Mouse (Mus musculus) hindbrain, embryonic 12.5 days (tissue): ENCODE measurements at regions not wholly inside any gene's neighbourhood (a gene's known extent, or its start where the extent isn't known, plus 50 kb on each side); places are given as distances from the start of the nearest gene placed in this dataset.
"Not testable (repeated sequence)": the region's sequence is repeated elsewhere in the genome, so short reads cannot be mapped to it uniquely, and the experiment has no call there.

ENCODE experiments used
- ATAC-seq: fragments of 200-750 bp; cut with Nextera tagmentation; 2 replicates; pipeline ENCODE4 v1.8.0; 2017; ENCODE audit warnings: moderate TSS enrichment; ENCODE audit not compliant: low FRiP score
- H3K27ac ChIP-seq: fragments of 300-500 bp; sonication (generic); 2 replicates; pipeline ENCODE4 v1.5.1; 2016; ENCODE audit warnings: mild to moderate bottlenecking
- H3K27me3 ChIP-seq: fragments of 300-500 bp; sonication (generic); 2 replicates; pipeline ENCODE4 v1.6.1; 2016; ENCODE audit warnings: mild to moderate bottlenecking
- H3K36me3 ChIP-seq: fragments of 300-500 bp; sonication (generic); 2 replicates; pipeline ENCODE4 v1.6.1; 2016; ENCODE audit warnings: mild to moderate bottlenecking
- H3K4me1 ChIP-seq: fragments of 300-500 bp; sonication (generic); 2 replicates; pipeline ENCODE4 v1.6.1; 2016
- H3K4me2 ChIP-seq: fragments of 300-500 bp; sonication (generic); replicated peaks from 2 replicates; pipeline ENCODE4 v1.6.1; 2016; ENCODE audit warnings: mild to moderate bottlenecking
- H3K4me3 ChIP-seq: fragments of 300-500 bp; sonication (generic); 2 replicates; pipeline ENCODE4 v1.5.1; 2016; ENCODE audit warnings: mild to moderate bottlenecking
- H3K9ac ChIP-seq: fragments of 300-500 bp; sonication (generic); 2 replicates; pipeline ENCODE4 v1.6.1; 2016; ENCODE audit warnings: mild to moderate bottlenecking, moderate library complexity
- H3K9me3 ChIP-seq: fragments of 300-500 bp; sonication (generic); replicated peaks from 2 replicates; pipeline ENCODE4 v1.6.1; 2016; ENCODE audit warnings: mild to moderate bottlenecking
- WGBS: fragments of 180-500 bp; shearing (Covaris S2); methylation state at CpG from one replicate; pipeline ENCODE4 v1.1.7; 2016; 5-methylcytosine and 5-hydroxymethylcytosine counted together

DNA sequence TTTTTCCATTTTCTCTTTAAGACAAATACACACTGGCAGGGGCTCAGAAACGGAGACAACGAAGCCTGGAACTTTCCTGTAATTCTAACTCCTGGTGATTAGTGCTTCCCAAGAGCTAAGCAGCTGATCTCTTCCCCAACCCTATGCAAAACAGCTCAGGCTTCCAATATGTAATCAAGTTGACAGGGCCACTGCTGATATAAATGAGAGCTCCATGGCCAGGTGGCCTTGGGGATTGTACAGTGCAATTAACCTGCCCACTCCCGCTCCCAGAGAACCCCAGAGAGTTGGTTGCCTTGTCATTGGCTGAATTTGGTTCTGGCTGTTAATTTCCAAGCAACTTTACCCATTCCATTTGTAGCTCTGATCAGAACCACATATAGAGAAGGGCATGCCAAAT lies 67.8 kb downstream of the 4933415F23Rik start:
- peak; percentile 74 for ATAC-seq

DNA sequence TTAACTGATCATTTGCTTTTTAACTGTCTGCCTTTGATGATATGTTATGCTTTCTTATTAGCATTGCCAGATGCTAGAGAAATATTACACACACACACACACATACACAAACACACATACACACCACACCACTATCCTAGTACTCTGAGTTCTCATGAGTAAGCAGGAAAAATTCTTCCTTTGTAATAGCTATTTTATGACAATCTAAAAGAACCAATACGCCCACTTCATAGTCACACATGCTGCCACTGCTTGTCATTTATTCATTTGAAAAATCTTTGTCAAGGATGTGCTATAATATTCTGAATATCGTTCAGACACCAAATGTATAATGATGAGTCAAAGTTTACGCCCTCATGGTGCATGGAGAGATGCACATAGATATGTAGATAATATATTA lies 78.5 kb downstream of the 4933415F23Rik start:
- WGBS: 91% methylated on average over 3 of the region's 3 CpGs
- H3K36me3 ChIP-seq: no peaks in the 10 kb centered on the region
- no peak overlapping the region for H3K4me2 ChIP-seq
- no peak overlapping the region for H3K27ac ChIP-seq
- no peak for ATAC-seq
- H3K9me3 ChIP-seq: no peaks in the 10 kb centered on the region
- no peaks in the 10 kb centered on the region for H3K4me1 ChIP-seq
- no peaks in the 10 kb centered on the region for H3K27me3 ChIP-seq
- H3K9ac ChIP-seq: no peak overlapping the region
- no peak overlapping the region for H3K4me3 ChIP-seq

More for the DNA sequence above, 67.8 kb downstream of the 4933415F23Rik start:
- Histone ChIP-seq H3K4me3 (no peak overlapping the region), H3K9ac (no peak overlapping the region), H3K4me2 (no peak overlapping the region), H3K4me1 (no peaks in the 10 kb centered on the region), H3K27me3 (no peaks in the 10 kb centered on the region), H3K36me3 (no peaks in the 10 kb centered on the region), H3K9me3 (no peaks in the 10 kb centered on the region), H3K27ac (no peak overlapping the region)
- WGBS: 62% methylated on average over 3 of the region's 3 CpGs

DNA sequence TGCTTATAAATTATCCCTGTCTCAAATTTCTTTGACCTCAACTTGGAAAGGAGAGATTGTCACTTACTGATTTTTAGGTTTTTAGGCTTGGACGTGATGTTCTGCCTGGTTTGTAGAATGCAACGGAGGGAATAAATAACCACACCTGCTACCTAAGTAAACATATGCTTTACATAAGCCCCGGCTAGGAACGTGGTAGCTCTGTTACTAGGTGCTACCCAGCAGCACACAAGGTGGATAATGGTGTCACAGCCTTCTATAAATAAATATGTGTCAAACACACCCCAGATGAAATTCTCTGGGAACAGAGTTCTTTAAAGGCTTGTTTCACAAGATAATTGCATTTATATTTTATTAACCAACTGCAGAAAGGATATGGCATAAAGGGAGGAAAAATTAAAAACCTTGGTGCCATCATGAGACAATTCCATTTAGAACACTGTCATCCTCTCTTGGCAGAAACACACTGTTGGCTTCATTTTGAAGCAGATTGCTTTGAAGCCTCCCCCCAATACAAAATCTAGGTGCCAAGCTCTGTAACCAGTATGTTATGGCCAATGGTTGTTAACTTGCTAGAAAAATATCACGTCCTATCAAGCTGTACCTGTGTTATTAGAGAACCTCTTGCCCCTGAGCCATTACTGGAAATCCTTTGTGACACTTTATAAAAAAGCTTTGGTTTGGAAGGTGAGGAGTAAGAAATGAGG lies 94.1 kb downstream of the 4933415F23Rik start:
- no peak overlapping the region for H3K27ac ChIP-seq
- H3K4me1 ChIP-seq: no peaks in the 10 kb centered on the region
- no peaks in the 10 kb centered on the region for H3K27me3 ChIP-seq
- H3K9ac ChIP-seq: no peak overlapping the region
- H3K4me3 ChIP-seq: no peak overlapping the region
- H3K4me2 ChIP-seq: no peak overlapping the region
- no peaks in the 10 kb centered on the region for H3K9me3 ChIP-seq
- H3K36me3 ChIP-seq: no peaks in the 10 kb centered on the region
- no peak for ATAC-seq
- 84% methylated on average over 5 of the region's 5 CpGs for WGBS

DNA sequence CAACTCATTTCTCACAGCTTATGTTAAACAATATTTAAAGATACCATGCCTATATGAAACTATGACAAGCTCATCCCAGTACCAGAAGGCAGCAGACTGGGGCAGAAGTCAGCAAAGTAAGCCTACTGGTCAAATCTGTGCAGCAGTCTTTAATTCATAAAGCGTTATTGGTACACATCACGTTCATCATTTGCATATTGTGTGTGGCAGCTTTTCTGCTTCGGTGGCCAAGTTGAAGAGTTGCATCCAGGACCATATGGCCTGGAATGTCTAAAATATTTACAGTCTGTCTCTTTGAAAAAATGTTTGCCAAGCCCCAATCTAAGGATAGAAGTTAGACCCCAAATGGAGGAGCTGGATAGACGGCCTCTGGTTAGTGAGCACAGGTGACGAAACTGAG lies 97.2 kb downstream of the 4933415F23Rik start:
- no peaks in the 10 kb centered on the region for H3K9me3 ChIP-seq
- no peaks in the 10 kb centered on the region for H3K27me3 ChIP-seq
- H3K4me2 ChIP-seq: no peak overlapping the region
- no peak overlapping the region for H3K27ac ChIP-seq
- no peak overlapping the region for H3K9ac ChIP-seq
- WGBS: 93% methylated on average over 5 of the region's 5 CpGs
- no peaks in the 10 kb centered on the region for H3K36me3 ChIP-seq
- no peak overlapping the region for H3K4me3 ChIP-seq
- no peaks in the 10 kb centered on the region for H3K4me1 ChIP-seq
- ATAC-seq: no peak

DNA sequence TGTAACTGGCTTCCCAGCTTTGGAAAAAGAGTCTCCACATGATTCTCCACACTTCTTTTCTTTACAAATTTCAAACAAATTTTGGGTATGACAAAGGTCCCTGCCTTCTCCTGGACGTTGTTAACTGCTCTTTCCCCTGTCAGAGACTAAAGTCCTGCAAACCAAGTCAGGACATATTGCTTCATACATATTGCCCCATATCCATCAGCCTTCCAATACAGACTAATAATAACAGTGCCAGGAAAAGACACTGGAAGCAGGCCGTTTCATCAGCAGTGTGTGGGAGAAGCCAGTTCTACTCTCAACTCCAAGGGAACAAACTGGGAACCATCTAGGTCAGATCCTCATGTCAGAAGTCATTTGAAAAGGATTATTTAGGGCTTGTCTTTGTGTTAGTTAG lies 105.4 kb downstream of the 4933415F23Rik start:
- Histone ChIP-seq H3K27me3 (no peaks in the 10 kb centered on the region), H3K4me2 (no peak overlapping the region), H3K4me3 (no peak overlapping the region), H3K9ac (no peak overlapping the region), H3K9me3 (no peaks in the 10 kb centered on the region), H3K4me1 (no peaks in the 10 kb centered on the region), H3K27ac (no peak overlapping the region), H3K36me3 (no peaks in the 10 kb centered on the region)
- no peak for ATAC-seq
- 77% methylated on average over 2 of the region's 2 CpGs for WGBS

DNA sequence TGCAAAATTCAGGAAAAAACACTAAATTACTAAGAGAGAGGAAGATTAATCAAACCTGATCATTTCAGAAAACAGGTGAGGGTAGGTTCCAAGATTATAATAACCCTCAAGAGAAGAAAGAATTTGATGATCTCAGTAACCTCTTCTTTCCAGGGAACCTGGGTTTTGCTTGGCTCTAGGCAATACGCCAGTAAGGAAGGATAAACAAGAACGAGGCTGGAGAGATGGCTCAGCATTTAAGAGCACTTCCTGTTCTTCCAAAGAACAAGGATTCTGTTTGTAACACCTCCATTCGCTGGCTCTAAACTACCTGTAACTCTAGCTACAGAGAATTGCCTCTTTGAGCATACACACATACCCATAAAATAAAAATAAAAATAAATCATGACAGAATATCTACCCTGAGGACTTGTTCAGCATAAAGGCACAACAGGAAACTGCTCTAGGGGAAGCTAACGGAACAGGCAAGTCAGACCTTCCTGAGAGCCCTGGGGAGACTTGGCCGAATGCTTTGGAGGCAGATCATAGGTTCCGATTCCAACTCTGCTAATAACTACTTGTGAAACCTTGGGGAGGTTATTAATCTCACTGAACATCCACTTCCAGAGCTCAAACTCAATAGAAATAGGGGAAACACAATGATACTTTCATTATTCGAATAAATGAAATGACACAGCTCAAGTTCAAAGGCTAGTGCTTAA lies 112.4 kb downstream of the 4933415F23Rik start:
- no peaks in the 10 kb centered on the region for H3K4me1 ChIP-seq
- H3K27me3 ChIP-seq: no peaks in the 10 kb centered on the region
- H3K9ac ChIP-seq: no peak overlapping the region
- H3K36me3 ChIP-seq: no peaks in the 10 kb centered on the region
- H3K4me2 ChIP-seq: no peak overlapping the region
- H3K4me3 ChIP-seq: no peak overlapping the region
- no peak overlapping the region for H3K27ac ChIP-seq
- 80% methylated on average over 7 of the region's 7 CpGs for WGBS
- ATAC-seq: no peak
- H3K9me3 ChIP-seq: no peaks in the 10 kb centered on the region

DNA sequence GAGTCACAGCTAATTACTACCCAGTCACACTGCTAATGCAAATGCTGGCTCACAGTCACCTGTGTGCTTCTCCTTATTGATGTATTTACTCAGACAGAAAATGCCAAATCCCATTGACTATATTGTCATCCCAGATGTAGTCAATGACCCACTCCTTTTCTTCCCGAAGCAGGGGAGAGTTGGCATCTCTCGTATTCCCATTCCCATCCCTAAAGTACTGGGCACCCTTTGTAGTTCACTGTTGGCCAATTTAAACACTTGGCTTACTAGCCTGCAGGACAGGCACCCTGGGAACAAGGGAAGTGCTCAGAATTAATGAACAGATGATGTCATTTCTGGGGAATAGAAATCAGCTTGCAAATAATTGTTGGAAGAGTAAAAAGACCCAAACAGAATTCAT lies 114.5 kb downstream of the 4933415F23Rik start:
- H3K27me3 ChIP-seq: no peaks in the 10 kb centered on the region
- 75% methylated on average over 2 of the region's 2 CpGs for WGBS
- H3K4me3 ChIP-seq: no peak overlapping the region
- no peaks in the 10 kb centered on the region for H3K9me3 ChIP-seq
- H3K4me1 ChIP-seq: no peaks in the 10 kb centered on the region
- H3K9ac ChIP-seq: no peak overlapping the region
- no peak overlapping the region for H3K27ac ChIP-seq
- no peaks in the 10 kb centered on the region for H3K36me3 ChIP-seq
- H3K4me2 ChIP-seq: no peak overlapping the region
- ATAC-seq: no peak

DNA sequence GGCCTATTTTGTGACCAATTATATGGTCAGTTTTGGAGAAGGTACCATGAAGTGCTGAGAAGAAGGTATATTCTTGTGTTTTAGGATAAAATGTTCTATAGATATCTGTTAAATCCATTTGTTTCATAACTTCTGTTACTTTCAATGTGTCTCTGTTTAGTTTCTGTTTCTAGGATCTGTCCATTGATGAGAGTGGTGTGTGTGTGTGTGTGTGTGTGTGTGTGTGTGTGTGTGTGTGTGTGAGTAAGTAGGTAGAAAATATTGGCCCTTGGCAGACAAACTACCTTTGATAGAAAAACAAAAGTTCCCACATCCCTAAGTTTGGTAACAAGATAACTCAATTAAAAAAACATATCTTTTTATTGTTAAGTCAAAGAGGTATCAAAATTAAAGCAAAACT lies 117.8 kb downstream of the 4933415F23Rik start:
- not testable (repeated sequence) for H3K27me3 ChIP-seq, H3K36me3 ChIP-seq, H3K27ac ChIP-seq, H3K4me3 ChIP-seq, H3K9me3 ChIP-seq, ATAC-seq, H3K9ac ChIP-seq, H3K4me2 ChIP-seq, H3K4me1 ChIP-seq

DNA sequence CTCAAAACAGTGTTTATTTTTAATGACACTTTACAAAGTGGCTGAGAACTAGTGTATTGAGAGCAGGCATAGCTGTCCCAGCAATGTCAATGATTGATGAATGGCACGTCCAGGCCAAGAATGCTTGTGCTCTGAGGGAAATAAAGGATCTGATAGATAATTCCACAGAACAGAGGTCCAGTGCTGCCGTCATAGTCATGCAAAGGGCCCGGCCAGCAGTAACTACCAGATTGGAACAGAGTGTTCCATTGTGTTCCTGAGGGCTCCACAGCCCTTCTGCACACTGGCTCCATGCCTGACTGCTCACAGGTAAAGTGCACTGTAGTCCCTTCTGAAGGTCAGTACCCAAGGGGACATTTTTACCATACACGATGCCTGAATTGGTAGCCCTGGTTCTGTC lies 127.1 kb downstream of the 4933415F23Rik start:
- Histone ChIP-seq H3K27me3 (no peaks in the 10 kb centered on the region), H3K4me2 (no peak overlapping the region)
- 0 out of 2 replicates have a peak, but pooled peaks have one; percentile 32 for ATAC-seq

DNA sequence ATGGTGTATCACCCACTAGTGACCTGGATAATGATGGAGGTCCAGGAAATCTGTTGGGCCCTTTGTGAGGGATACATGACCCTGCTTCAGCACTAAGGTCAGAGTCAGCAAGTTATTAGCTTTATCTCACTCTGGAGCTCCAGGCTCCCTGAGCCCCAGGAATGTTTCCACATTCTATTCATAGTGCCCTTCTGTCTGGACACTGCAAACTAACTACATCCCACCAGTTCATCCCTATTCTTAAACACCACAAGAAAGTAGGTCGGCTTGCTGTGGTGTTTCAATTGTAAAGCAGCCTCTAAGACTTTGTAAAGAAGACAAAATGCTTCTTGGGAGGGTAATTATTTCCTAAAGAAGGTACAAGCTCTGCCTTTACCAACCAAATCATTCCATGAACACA lies 138.2 kb upstream of the Rims1 start:
- WGBS: 53% methylated on average over 1 of the region's 1 CpGs
- Histone ChIP-seq H3K9ac (no peak overlapping the region), H3K4me3 (no peak overlapping the region), H3K4me2 (no peak overlapping the region), H3K27ac (no peak overlapping the region), H3K36me3 (no peaks in the 10 kb centered on the region), H3K4me1 (no peaks in the 10 kb centered on the region), H3K27me3 (no peaks in the 10 kb centered on the region), H3K9me3 (no peaks in the 10 kb centered on the region)
- no peak for ATAC-seq

More for the DNA sequence above, 127.1 kb downstream of the 4933415F23Rik start:
- Histone ChIP-seq H3K27ac (no peak overlapping the region), H3K9ac (no peak overlapping the region), H3K9me3 (no peaks in the 10 kb centered on the region), H3K36me3 (no peaks in the 10 kb centered on the region), H3K4me1 (no peaks in the 10 kb centered on the region), H3K4me3 (no peak overlapping the region)
- WGBS: 39% methylated on average over 4 of the region's 4 CpGs

DNA sequence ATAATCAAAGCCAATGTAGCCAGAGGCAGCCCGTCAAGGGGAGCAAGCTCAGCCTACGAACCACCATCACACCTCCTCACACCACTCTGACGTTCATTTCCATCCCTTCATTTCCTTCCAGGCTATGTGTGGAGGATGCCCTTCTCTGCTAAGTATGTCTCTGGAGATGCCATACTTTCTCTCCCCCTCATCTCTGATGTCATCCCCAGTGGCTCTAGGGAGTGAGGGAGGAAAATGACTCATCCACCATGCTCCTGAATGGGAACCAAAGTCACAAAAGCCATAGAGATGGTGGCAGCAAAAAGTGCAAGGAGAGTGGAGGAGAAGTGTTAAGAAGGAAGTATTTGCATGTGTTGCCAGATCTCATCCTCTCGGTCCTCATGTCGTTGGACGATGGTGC lies 134.0 kb upstream of the Rims1 start:
- no peak overlapping the region for H3K27ac ChIP-seq
- H3K36me3 ChIP-seq: no peaks in the 10 kb centered on the region
- H3K4me1 ChIP-seq: no peaks in the 10 kb centered on the region
- no peak overlapping the region for H3K4me2 ChIP-seq
- H3K4me3 ChIP-seq: no peak overlapping the region
- H3K9ac ChIP-seq: no peak overlapping the region
- WGBS: 93% methylated on average over 6 of the region's 6 CpGs
- no peak for ATAC-seq
- H3K9me3 ChIP-seq: no peaks in the 10 kb centered on the region
- H3K27me3 ChIP-seq: no peaks in the 10 kb centered on the region

DNA sequence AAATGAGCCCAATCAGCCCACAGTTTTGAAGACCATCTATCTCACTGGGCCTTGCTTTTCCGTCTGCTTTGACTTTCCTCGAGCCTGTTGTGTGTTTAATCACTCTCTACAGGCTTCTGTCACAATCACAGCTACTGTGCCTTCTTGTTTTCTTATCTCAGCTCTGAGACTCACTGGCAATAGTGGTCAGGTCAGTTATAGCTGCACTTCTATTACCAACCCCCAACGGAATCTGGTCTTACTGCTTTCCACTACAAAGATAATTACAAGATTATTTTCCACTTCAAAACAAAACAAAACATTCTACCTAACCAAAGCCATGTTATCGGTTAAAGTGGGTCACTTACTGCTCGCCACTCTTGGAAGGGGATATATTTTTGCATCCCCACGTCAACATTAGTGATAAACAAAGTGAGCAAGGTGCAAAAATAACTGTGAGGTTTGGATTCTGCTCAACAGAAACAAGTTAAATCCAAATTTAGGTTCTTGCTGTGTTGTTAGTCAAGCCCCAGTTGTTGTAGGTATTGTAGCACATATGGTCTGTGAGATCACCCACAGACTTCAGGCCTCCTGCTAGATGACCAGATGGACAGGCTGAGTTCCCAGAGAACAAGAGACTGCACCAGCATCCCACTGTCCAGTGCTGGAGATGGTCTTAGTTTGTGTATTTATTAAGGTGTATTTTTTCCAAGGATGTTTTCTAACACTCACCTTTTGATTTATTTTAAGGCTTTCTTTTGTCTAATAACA lies 125.5 kb upstream of the Rims1 start:
- ATAC-seq: no peak
- WGBS: 79% methylated on average over 6 of the region's 6 CpGs
- no peak overlapping the region for H3K27ac ChIP-seq
- no peaks in the 10 kb centered on the region for H3K27me3 ChIP-seq
- H3K4me3 ChIP-seq: no peak overlapping the region
- H3K9ac ChIP-seq: no peak overlapping the region
- no peaks in the 10 kb centered on the region for H3K9me3 ChIP-seq
- H3K4me1 ChIP-seq: no peaks in the 10 kb centered on the region
- no peaks in the 10 kb centered on the region for H3K36me3 ChIP-seq
- no peak overlapping the region for H3K4me2 ChIP-seq
